Mouse (Mus musculus): ENCODE results near the gene Fbxo34. TPM values are rescaled to one million over a fixed set of nuclear protein-coding genes. Genes with fewer than 3 reads are reported as not detected.
A peak's percentile ranks its signal among the peaks of the same experiment; 100 is the strongest.
"Not testable (repeated sequence)": the region's sequence is repeated elsewhere in the genome, so short reads cannot be mapped to it uniquely, and the experiment has no call there.

Fbxo34 gene
- polyA plus RNA-seq, 1 experiment = 33.1 TPM

DNA sequence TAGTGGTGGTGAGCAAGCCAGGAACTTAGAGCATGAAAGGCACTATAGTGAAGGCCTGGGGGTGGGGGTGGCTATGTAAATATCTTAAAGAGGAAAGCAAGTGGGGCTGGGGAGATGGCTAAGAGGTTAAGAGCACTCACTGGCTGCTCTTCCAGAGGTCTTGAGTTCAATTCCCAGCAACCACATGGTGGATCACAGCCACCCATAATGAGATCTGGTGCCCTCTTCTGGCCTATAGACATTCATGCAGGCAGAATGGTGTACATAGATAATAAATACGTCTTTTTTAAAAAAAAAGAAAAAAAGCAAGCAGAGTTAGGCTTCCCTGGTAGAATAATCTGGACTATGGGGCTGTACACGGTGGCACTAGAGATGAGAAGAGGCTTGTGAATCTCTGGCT lies 103.2 kb downstream of the Fbxo34 start:
- 94% methylated on average over 2 of the region's 2 CpGs for WGBS
- H3K36me3 ChIP-seq (ENCODE audit: control insufficient read depth, insufficient read depth, low read length) = peaks cover 29% of the 10 kb centered on the region

DNA sequence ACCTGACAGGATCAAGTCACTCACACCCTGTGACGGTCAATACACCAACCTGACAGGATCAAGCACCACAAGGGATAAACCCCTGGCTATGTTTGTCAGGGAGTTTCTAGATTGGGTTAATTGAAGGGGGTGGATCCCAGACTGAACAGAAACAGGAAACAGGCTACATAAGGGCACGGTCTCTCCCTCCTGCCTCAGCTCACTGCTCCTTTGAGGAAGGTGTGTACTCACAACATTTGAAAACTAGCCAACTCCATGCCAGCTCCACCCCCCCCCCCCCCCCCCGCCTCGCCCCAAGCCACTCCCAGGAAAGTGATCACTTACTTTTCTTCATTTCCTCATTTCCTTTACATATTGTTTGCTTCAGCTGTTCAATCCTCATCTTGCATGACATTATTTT lies 104.0 kb downstream of the Fbxo34 start:
- Histone ChIP-seq H3K4me1 (ENCODE audit: control insufficient read depth, insufficient read depth, insufficient read length, low read length) (no peaks in the 10 kb centered on the region), H3K36me3 (ENCODE audit: control insufficient read depth, insufficient read depth, low read length) (peaks cover 22% of the 10 kb centered on the region), H3K4me3 (ENCODE audit: low read depth, low read length) (no peak overlapping the region), H3K27ac (ENCODE audit: insufficient read depth, low read depth, low read length) (no peak overlapping the region), H3K27me3 (ENCODE audit: control insufficient read depth, insufficient read depth, low read length) (no peaks in the 10 kb centered on the region)
- TF ChIP-seq POLR2A (IDR thresholded peaks at IDR 0.05; ENCODE audit: low read depth, low read length) (no peak), CTCF (IDR thresholded peaks at IDR 0.05; ENCODE audit: extremely low read depth, insufficient read length, insufficient replicate concordance, low read depth, low read length) (no peak)
- 50% methylated on average over 4 of the region's 4 CpGs for WGBS

More for the DNA sequence above, 103.2 kb downstream of the Fbxo34 start:
- no peak overlapping the region for H3K27ac ChIP-seq (ENCODE audit: insufficient read depth, low read depth, low read length)
- H3K27me3 ChIP-seq (ENCODE audit: control insufficient read depth, insufficient read depth, low read length) = no peaks in the 10 kb centered on the region
- no peak overlapping the region for H3K4me3 ChIP-seq (ENCODE audit: low read depth, low read length)
- H3K4me1 ChIP-seq (ENCODE audit: control insufficient read depth, insufficient read depth, insufficient read length, low read length) = no peaks in the 10 kb centered on the region
- TF ChIP-seq POLR2A (IDR thresholded peaks at IDR 0.05; ENCODE audit: low read depth, low read length) (no peak), CTCF (IDR thresholded peaks at IDR 0.05; ENCODE audit: extremely low read depth, insufficient read length, insufficient replicate concordance, low read depth, low read length) (no peak)

DNA sequence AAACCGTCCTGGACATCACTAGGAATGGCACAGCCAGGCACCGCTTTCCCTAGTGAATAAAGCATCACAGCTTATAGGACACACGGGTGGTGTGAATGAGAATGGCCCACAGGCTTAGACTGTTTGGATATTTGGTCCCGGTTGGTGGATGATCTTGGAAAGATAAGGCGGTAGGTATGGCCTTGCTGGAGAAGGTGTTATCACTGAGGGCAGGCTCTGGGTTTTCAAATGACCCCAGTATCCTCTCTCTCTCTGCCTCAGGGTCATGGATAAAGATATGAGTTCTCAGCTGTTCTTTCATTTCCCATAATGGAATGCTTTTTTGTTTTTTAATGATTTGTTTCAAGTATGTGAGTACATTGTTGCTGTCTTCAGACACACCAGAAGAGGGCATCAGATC lies 105.0 kb downstream of the Fbxo34 start:
- Histone ChIP-seq H3K27me3 (ENCODE audit: control insufficient read depth, insufficient read depth, low read length) (no peaks in the 10 kb centered on the region), H3K4me3 (ENCODE audit: low read depth, low read length) (no peak overlapping the region), H3K36me3 (ENCODE audit: control insufficient read depth, insufficient read depth, low read length) (peaks cover 20% of the 10 kb centered on the region), H3K4me1 (ENCODE audit: control insufficient read depth, insufficient read depth, insufficient read length, low read length) (no peaks in the 10 kb centered on the region), H3K27ac (ENCODE audit: insufficient read depth, low read depth, low read length) (no peak overlapping the region)
- 95% methylated on average over 5 of the region's 5 CpGs for WGBS
- no peak for TF ChIP-seq CTCF (IDR thresholded peaks at IDR 0.05; ENCODE audit: extremely low read depth, insufficient read length, insufficient replicate concordance, low read depth, low read length)
- TF ChIP-seq POLR2A (IDR thresholded peaks at IDR 0.05; ENCODE audit: low read depth, low read length) = no peak

DNA sequence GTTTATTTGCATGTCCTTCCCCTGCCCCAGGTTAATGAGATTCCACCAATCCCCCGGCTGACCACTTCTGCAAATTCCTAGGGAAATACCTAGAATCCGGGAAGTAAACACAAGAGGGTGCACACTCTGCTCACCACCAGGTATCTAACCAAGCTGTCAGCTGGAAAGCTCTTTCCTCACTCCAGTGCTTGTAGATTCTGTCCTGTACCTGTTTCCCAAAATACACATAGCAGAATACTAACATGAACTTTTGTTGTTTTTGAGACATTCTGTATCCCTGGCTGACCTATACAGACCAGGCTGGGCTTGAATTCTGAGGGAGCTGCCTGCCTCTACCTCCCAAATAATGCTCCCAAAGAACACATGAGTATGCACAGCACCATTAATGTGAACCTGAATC lies 110.5 kb downstream of the Fbxo34 start:
- Histone ChIP-seq H3K36me3 (ENCODE audit: control insufficient read depth, insufficient read depth, low read length) (peaks cover 8% of the 10 kb centered on the region), H3K27ac (ENCODE audit: insufficient read depth, low read depth, low read length) (no peak overlapping the region), H3K27me3 (ENCODE audit: control insufficient read depth, insufficient read depth, low read length) (no peaks in the 10 kb centered on the region), H3K4me3 (ENCODE audit: low read depth, low read length) (no peak overlapping the region), H3K4me1 (ENCODE audit: control insufficient read depth, insufficient read depth, insufficient read length, low read length) (no peaks in the 10 kb centered on the region)
- WGBS = 77% methylated on average over 2 of the region's 2 CpGs
- TF ChIP-seq POLR2A (IDR thresholded peaks at IDR 0.05; ENCODE audit: low read depth, low read length) = no peak
- no peak for TF ChIP-seq CTCF (IDR thresholded peaks at IDR 0.05; ENCODE audit: extremely low read depth, insufficient read length, insufficient replicate concordance, low read depth, low read length)

DNA sequence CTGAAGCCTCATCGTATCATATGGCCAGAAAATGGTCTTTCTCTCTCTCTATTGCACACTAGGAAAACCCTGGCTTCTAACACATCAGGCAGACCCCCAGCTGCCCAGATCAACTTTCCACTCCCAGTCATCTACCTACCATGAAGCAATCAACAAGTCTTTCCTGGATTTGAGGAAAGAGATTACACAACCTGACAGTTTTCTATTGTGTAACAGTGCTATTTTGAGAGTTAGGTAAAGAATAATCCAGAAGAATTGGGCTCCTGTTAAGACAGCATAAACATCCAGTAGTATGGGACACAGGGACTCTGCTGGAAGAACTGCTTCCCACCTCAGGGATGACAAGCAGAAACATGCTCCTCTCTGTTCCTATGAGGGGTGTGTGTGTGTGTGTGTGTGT lies 112.3 kb downstream of the Fbxo34 start:
- WGBS = 98% methylated on average over 1 of the region's 1 CpGs
- TF ChIP-seq POLR2A (IDR thresholded peaks at IDR 0.05; ENCODE audit: low read depth, low read length) = no peak
- no peak for TF ChIP-seq CTCF (IDR thresholded peaks at IDR 0.05; ENCODE audit: extremely low read depth, insufficient read length, insufficient replicate concordance, low read depth, low read length)

DNA sequence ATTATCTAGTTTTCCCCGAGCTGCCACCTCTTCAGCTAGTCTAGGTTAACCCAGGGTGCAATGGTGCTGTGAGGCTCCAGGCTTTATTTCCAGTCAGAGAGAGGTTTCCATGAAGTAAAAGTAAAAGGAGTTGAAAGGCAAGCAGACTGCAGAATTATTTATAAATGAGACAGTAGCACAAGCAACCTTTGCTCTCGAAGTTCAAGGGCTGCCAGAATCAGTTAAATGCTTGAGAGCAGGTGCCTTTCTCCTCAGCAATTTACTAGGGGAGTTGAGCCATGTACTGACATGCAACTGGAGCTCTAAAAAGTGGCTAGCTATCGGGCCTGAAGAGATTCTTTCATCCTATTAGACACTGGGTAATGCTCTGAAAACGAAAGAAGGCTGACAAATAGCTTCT lies 112.9 kb downstream of the Fbxo34 start:
- H3K4me3 ChIP-seq (ENCODE audit: low read depth, low read length) = no peak overlapping the region
- H3K27me3 ChIP-seq (ENCODE audit: control insufficient read depth, insufficient read depth, low read length) = no peaks in the 10 kb centered on the region
- H3K36me3 ChIP-seq (ENCODE audit: control insufficient read depth, insufficient read depth, low read length) = peaks cover 6% of the 10 kb centered on the region
- H3K4me1 ChIP-seq (ENCODE audit: control insufficient read depth, insufficient read depth, insufficient read length, low read length) = no peaks in the 10 kb centered on the region
- no peak overlapping the region for H3K27ac ChIP-seq (ENCODE audit: insufficient read depth, low read depth, low read length)
- WGBS = 61% methylated on average over 4 of the region's 4 CpGs
- TF ChIP-seq POLR2A (IDR thresholded peaks at IDR 0.05; ENCODE audit: low read depth, low read length) (no peak), CTCF (IDR thresholded peaks at IDR 0.05; ENCODE audit: extremely low read depth, insufficient read length, insufficient replicate concordance, low read depth, low read length) (no peak)

More for the DNA sequence above, 112.3 kb downstream of the Fbxo34 start:
- Histone ChIP-seq H3K27ac (ENCODE audit: insufficient read depth, low read depth, low read length) (no peak overlapping the region), H3K4me3 (ENCODE audit: low read depth, low read length) (no peak overlapping the region), H3K36me3 (ENCODE audit: control insufficient read depth, insufficient read depth, low read length) (peaks cover 6% of the 10 kb centered on the region), H3K4me1 (ENCODE audit: control insufficient read depth, insufficient read depth, insufficient read length, low read length) (no peaks in the 10 kb centered on the region), H3K27me3 (ENCODE audit: control insufficient read depth, insufficient read depth, low read length) (no peaks in the 10 kb centered on the region)

DNA sequence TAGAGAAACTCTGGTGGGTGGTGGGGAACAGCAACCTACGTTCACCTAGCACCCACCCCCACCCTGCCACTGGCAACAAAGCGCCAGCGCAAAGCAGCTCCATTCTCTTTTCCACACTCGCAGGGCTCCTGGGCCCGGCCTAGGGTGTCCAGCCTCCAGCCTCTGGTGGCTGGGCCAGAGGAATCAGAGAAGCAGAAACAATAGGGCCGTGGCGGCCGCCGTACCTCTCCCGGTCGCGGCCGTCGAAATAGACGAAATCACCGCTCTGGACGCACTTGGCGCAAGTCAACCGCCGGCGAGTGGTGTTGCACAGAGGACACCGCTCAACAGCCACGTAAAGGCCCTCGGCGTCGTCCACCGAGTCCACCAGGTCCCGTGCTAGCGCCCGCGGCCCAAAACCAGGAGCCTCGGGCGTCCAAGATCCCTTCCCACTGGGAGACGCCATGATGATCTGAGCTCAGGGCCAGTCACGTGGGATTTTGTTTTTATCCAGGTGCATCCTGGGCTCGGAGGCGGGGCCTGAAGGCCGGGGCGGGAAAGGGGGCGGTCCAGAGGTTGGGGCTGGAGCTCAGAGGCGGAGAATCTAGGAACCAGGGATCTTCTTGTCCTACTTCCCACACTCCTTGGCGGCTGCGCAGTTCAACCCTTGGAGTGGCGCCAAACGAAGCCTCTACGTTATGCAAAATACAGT lies 117.9 kb downstream of the Fbxo34 start:
- H3K27ac ChIP-seq (ENCODE audit: insufficient read depth, low read depth, low read length) = peak overlapping the region; percentile 34; the same call in 1 of the 2 replicates
- H3K36me3 ChIP-seq (ENCODE audit: control insufficient read depth, insufficient read depth, low read length) = peaks cover 3% of the 10 kb centered on the region; the same call in 1 of the 2 replicates
- no peaks in the 10 kb centered on the region for H3K27me3 ChIP-seq (ENCODE audit: control insufficient read depth, insufficient read depth, low read length)
- peak overlapping the region; percentile 87 for H3K4me3 ChIP-seq (ENCODE audit: low read depth, low read length)
- WGBS = under 1% methylated on average over 46 of the region's 46 CpGs
- H3K4me1 ChIP-seq (ENCODE audit: control insufficient read depth, insufficient read depth, insufficient read length, low read length) = peaks cover 4% of the 10 kb centered on the region; the same call in 1 of the 2 replicates
- TF ChIP-seq POLR2A (IDR thresholded peaks at IDR 0.05; ENCODE audit: low read depth, low read length) = no peak; the same call in 1 of the 2 replicates
- no peak for TF ChIP-seq CTCF (IDR thresholded peaks at IDR 0.05; ENCODE audit: extremely low read depth, insufficient read length, insufficient replicate concordance, low read depth, low read length)

DNA sequence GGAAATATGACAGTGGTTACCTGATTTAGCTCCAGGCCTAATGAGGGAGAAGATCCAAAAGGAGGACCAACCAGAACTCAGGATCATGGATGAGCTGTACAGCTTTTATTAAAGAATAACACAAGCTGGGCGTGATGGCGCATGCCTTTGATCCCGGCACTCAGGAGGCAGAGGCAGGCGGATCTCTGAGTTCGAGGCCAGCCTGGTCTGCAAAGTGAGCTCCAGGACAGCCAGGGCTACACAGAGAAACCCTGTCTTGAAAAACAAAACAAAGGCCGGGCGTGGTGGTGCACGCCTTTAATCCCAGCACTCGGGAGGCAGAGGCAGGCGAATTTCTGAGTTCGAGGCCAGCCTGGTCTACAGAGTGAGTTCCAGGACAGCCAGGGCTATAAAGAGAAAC lies 120.3 kb downstream of the Fbxo34 start, which contains the start of gene Atg14:
Gene Atg14, minus strand, starts transcription at position 101 of the 400 bp plus-strand sequence.
- not testable (repeated sequence) for H3K27ac ChIP-seq (ENCODE audit: insufficient read depth, low read depth, low read length); H3K4me1 ChIP-seq (ENCODE audit: control insufficient read depth, insufficient read depth, insufficient read length, low read length); H3K36me3 ChIP-seq (ENCODE audit: control insufficient read depth, insufficient read depth, low read length); H3K4me3 ChIP-seq (ENCODE audit: low read depth, low read length); H3K27me3 ChIP-seq (ENCODE audit: control insufficient read depth, insufficient read depth, low read length)
- WGBS = 93% methylated on average over 11 of the region's 11 CpGs

Measured in small intestine, adult 2 months (tissue).